Mouse (Mus musculus) ES-E14 (cell line): ENCODE measurements at regions not wholly inside any gene's neighbourhood (a gene's known extent, or its start where the extent isn't known, plus 50 kb on each side); places are given as distances from the start of the nearest gene placed in this dataset.

Source experiments
- CHD2 ChIP-seq: IDR thresholded peaks from 2 replicates; pipeline ENCODE4 v1.6.1; 2014; ENCODE audit warnings: mild to moderate bottlenecking, low read depth, low read length, inconsistent platforms
- HCFC1 ChIP-seq: IDR thresholded peaks from 2 replicates; pipeline ENCODE4 v1.6.1; 2012; ENCODE audit warnings: low read length, inconsistent platforms, borderline replicate concordance; ENCODE audit not compliant: insufficient read depth
- ZC3H11A ChIP-seq: IDR thresholded peaks from 2 replicates; pipeline ENCODE4 v1.6.1; 2012; ENCODE audit warnings: low read depth, mild to moderate bottlenecking, inconsistent platforms, low read length, borderline replicate concordance

GRCm38 (mm10) chr9:87848882-87849281 is 117.8 kb upstream of the Tbx18 start:
- TF ChIP-seq CHD2 (no peak), HCFC1 (no peak), ZC3H11A (no peak)
